Mouse (Mus musculus): ENCODE results near the gene Tnfrsf25. TPM values are rescaled to one million over a fixed set of nuclear protein-coding genes. Genes with fewer than 3 reads are reported as not detected.

Tnfrsf25 gene
- total RNA-seq, 1 experiment from 2014 or later: 2.0 TPM

- no peak for DNase-seq
Observed at GRCm38 (mm10) chr4:152121183-152121505, 5.4 kb downstream of the Tnfrsf25 start.

- DNase-seq: no peak
Observed at GRCm38 (mm10) chr4:152124361-152124961, 8.7 kb downstream of the Tnfrsf25 start.

GRCm38 (mm10) chr4:152125161-152126025 lies 9.7 kb downstream of the Tnfrsf25 start:
- DNase-seq: peak; percentile 70

- DNase-seq: no peak
Observed at GRCm38 (mm10) chr4:152126026-152126920, 10.5 kb downstream of the Tnfrsf25 start.

GRCm38 (mm10) chr4:152127884-152128283 lies 12.2 kb downstream of the Tnfrsf25 start:
- DNase-seq: no peak

- no peak for DNase-seq
Observed at GRCm38 (mm10) chr4:152128784-152129183, 13.1 kb downstream of the Tnfrsf25 start.

GRCm38 (mm10) chr4:152129395-152129930 lies 13.7 kb downstream of the Tnfrsf25 start:
- DNase-seq: no peak

- DNase-seq: peak; percentile 58
Observed at GRCm38 (mm10) chr4:152130771-152131653, 15.3 kb downstream of the Tnfrsf25 start.

- no peak for DNase-seq
Observed at GRCm38 (mm10) chr4:152131809-152132771, 16.4 kb downstream of the Tnfrsf25 start.

- DNase-seq: no peak
Observed at GRCm38 (mm10) chr4:152132772-152133169, 17.0 kb downstream of the Tnfrsf25 start.

GRCm38 (mm10) chr4:152133213-152133612 lies 17.5 kb downstream of the Tnfrsf25 start:
- no peak for DNase-seq

GRCm38 (mm10) chr4:152134507-152134906 lies 18.8 kb downstream of the Tnfrsf25 start:
- peak; percentile 47 for DNase-seq

- no peak for DNase-seq
Observed at GRCm38 (mm10) chr4:152135363-152135762, 19.6 kb downstream of the Tnfrsf25 start.

GRCm38 (mm10) chr4:152136112-152136875 lies 20.6 kb downstream of the Tnfrsf25 start:
- no peak for DNase-seq

- no peak for DNase-seq
Observed at GRCm38 (mm10) chr4:152136876-152137250, 21.1 kb downstream of the Tnfrsf25 start.

GRCm38 (mm10) chr4:152138497-152139260 lies 22.9 kb downstream of the Tnfrsf25 start:
- DNase-seq: peak; percentile 90

GRCm38 (mm10) chr4:152140441-152140840 lies 24.7 kb downstream of the Tnfrsf25 start:
- DNase-seq: peak; percentile 52

- DNase-seq: no peak
Observed at GRCm38 (mm10) chr4:152141521-152142135, 25.9 kb downstream of the Tnfrsf25 start.
